Mouse (Mus musculus): ENCODE results near the gene Disp1. TPM values are rescaled to one million over a fixed set of nuclear protein-coding genes. Genes with fewer than 3 reads are reported as not detected.

Gene Disp1
- total RNA-seq, 2 experiments from 2014 or later, result 2.5 to 5.0 TPM

DNA sequence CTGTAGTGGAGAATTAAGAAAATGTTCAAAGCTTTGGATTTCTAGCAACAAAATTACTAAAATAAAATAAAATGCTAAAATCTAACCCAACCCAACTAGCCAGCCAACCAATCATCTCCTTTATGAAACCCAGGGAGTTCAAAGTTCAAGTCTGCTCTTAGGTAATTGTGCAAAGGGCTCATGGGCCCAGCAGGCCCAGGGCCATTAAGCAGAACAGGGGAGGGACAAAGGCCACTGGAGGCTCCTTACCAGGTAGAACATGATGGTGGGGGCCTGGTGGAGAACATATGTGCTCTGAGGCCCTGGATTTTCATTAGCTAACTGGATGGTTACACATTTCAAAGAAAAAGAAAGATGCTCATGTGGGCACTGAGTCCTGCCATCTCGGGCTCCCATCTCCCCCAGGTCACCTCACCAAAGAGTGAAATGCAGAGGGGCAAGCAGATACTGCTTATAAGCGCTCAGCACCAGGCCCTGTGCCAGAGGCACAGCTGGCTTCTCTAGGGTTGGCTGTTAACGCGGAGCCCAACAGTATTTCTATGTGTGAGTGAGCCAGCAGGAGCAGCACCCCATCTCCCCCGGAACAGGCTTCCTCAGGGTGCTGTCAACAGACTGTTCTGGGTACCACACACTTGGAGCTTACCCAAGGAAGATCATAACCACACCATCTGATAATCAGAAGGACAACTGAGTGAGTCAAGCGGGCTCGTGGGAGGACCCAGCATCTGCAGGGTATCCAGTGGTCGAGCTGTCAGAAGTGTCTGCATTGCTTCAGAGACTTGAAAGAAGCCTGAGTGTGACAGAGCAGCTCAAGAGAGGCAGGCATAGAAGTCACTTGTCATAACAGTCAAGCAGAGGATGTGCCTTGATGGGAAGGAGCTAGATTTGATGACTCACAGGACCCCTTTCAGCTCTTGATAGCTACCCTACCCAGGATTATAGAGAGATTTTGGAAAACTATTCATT, 137.0 kb downstream of the Disp1 start:
- DNase-seq, result no peak

GRCm38 (mm10) chr1:183082436-183082835, 138.9 kb downstream of the Disp1 start:
- peak; percentile 37 for DNase-seq

DNA sequence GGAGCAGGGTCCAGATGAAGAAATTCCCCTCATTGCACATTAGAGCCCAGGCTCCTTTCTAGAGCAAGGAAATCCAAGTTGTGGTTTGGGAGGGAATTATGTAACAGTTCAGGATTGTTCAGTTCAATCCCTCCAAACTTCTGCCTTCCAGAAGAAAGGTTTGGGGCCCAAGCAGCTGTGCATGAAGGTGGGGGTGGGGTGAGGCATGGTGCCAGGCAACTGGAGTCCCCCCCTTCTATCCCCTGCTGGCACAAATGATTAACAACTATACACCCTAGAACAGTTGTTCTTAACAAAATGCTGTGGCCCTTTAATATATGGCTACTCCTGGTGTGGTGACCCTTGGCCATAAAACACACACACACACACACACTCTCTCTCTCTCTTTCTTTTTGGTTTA, 140.2 kb downstream of the Disp1 start:
- DNase-seq, result no peak

GRCm38 (mm10) chr1:183075121-183075822, 146.1 kb downstream of the Disp1 start:
- no peak for DNase-seq

DNA sequence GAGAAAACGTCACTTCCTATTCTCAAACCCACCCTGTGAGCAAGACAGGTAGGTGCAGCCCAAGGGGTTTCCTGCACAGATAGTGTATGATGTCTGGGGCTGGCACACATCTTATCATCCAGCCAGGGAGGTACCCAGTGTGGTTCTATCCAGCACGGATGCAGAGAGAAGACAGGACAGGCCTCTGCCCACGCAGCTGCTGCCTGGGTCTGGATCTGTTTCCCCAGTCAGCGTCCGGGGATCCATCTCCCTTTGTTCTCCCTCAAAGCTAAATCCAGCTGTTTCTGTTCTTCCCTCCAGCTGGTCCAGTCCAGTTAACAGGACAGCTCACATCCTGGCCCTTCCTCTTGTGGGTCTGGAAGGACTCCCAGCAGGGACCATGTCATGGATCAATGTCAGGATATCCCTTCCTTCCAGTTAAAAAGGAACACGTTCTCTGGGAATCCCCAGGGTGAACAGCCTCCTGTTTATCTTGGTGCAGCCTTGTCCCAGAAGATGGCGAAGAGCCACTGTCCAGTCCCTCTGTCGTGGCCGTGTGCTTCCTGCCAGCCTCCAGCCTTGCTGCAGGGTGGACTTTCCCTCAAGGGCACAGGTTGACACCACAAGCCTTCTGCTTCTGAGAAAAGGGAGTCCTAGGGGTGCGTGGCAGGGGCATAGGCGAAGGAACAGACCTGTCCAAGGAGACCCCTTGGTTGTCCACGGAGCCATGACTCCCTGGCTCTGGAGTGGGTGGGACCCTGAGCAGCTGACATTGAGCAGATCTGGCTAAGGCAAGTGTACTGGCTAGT, 148.9 kb downstream of the Disp1 start:
- DNase-seq, result peak; percentile 61

GRCm38 (mm10) chr1:183069954-183070649, 151.2 kb downstream of the Disp1 start:
- DNase-seq, result no peak

GRCm38 (mm10) chr1:183067807-183068206, 153.5 kb downstream of the Disp1 start:
- no peak for DNase-seq

DNA sequence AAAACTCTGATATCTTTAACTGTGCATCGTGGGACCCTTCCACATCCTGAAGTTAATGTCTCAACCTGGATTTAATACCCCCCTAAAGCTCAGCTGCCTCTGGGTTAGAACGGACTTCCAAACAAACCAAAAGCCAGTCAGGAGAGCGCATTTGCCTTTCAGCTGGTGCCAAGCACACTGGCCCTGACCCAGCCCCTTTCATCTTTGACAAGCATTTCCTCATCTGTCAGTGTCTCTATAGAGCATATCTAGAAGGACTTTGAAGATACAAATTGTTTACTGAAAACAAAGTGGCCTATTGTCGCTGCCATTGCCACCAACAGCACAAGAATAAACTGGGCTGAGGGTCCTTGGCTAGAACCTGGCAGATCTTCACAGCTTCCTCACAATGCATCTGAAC, 154.3 kb downstream of the Disp1 start:
- no peak for DNase-seq

DNA sequence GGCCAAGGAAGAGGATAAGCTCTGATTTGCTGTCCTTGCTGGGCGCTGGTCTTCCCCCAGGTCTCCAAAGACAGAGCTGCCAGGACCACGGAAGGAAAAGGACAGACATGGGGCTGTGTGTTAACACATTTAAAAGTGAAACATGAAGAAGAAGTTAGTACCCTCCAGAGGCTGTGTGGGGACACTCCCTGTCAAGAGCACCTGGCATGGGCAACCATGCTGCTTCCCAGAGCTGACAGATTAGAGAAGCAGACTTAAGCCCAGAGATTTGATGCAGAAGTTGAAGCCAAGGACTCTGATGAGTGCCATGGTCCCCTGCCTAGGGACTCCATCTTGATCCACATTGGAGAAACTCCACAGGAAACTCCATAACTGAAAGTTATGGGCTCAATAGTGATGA, 160.7 kb downstream of the Disp1 start:
- DNase-seq, result no peak

- peak; percentile 36 for DNase-seq
Measured at GRCm38 (mm10) chr1:183056289-183056655, 165.1 kb downstream of the Disp1 start.

GRCm38 (mm10) chr1:183055608-183056288, 165.6 kb downstream of the Disp1 start:
- DNase-seq, result peak; percentile 38

GRCm38 (mm10) chr1:183052663-183053062, 168.7 kb downstream of the Disp1 start:
- peak; percentile 35 for DNase-seq

- peak; percentile 32 for DNase-seq
Measured at GRCm38 (mm10) chr1:183049295-183049694, 172.0 kb downstream of the Disp1 start.

- no peak for DNase-seq
Measured at GRCm38 (mm10) chr1:183047913-183048523, 173.3 kb downstream of the Disp1 start.

DNA sequence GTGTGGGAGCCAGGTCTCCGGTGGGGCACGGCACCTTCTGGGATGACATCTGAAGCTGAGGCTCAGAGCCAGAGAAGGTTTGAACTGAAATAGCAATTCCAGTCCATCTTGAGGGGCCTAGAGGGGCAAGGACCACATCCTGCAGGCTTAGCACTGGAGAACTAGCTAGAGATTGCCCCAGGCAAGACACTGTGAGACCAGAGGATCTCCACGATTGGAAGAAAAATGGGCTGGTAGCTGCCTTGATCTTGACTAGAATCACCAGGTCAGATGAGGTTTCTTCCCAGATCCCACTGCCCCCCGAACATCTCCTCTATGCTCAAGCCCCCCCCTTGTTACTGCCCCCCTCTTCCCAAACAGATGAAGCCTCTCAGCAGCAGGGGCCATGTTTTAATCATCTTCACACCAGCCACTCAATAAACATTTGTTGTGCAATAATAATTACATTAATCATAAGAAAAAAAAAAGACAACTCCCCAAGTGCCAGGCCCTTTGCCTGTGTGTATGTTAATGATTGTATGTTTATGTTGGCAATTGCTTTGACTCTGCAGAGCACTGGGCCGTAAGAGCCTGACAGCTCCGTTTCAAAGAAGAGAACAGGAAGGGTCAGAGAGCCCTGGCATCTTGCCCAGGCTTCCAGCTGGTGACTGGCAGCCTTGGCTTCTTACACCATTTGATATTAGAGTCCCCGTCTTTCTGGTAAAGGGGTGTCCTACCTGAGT, 174.0 kb downstream of the Disp1 start:
- no peak for DNase-seq

GRCm38 (mm10) chr1:183046081-183046480, 175.2 kb downstream of the Disp1 start:
- DNase-seq, result no peak

- peak; percentile 44 for DNase-seq
Measured at GRCm38 (mm10) chr1:183043161-183043812, 178.0 kb downstream of the Disp1 start.

DNA sequence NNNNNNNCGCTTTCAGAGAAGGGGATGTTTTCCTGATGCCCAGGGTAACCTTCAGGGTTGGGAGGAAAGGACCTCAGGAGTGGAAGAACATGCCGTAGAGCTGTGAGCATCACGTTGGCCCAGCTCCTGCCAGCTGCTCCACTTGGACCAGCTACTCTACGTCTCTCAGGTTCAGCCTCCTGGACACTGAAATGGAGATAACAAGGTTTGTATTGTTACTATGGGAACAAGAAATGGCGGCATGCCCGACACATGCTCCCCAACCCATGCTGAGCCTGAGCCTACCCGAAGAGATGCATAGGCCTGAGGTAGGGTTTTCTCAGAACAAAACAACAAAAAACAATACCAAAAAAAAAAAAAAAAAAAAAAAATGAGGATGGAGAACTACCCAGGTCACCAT, 179.6 kb downstream of the Disp1 start:
- no peak for DNase-seq

- no peak for DNase-seq
Measured at GRCm38 (mm10) chr1:183040847-183041382, 180.4 kb downstream of the Disp1 start.

Measured in gastrocnemius, postnatal 25 days (tissue).